Mouse (Mus musculus) ES-Bruce4 (cell line): ENCODE data around the gene Vax1.

Experiments used
- CTCF ChIP-seq: IDR thresholded peaks from one replicate; pipeline ENCODE4 v1.8.1; 2011; ENCODE audit warnings: low read depth, low read length
- POLR2A ChIP-seq: IDR thresholded peaks from one replicate; pipeline ENCODE4 v1.8.1; 2011; ENCODE audit warnings: low read length; ENCODE audit not compliant: insufficient read depth

- TF ChIP-seq POLR2A (no peak), CTCF (no peak)
Observed at GRCm38 (mm10) chr19:59218991-59219390, 49.1 kb upstream of the Vax1 start, which contains the start of gene Kcnk18.
